Mouse (Mus musculus) right cerebral cortex, postnatal 14 days (tissue): ENCODE measurements around the gene Nxnl1.

Experiments used
- DNase-seq: peaks from one replicate; pipeline ENCODE4 v3.0.0; 2022

Gene Nxnl1

DNA sequence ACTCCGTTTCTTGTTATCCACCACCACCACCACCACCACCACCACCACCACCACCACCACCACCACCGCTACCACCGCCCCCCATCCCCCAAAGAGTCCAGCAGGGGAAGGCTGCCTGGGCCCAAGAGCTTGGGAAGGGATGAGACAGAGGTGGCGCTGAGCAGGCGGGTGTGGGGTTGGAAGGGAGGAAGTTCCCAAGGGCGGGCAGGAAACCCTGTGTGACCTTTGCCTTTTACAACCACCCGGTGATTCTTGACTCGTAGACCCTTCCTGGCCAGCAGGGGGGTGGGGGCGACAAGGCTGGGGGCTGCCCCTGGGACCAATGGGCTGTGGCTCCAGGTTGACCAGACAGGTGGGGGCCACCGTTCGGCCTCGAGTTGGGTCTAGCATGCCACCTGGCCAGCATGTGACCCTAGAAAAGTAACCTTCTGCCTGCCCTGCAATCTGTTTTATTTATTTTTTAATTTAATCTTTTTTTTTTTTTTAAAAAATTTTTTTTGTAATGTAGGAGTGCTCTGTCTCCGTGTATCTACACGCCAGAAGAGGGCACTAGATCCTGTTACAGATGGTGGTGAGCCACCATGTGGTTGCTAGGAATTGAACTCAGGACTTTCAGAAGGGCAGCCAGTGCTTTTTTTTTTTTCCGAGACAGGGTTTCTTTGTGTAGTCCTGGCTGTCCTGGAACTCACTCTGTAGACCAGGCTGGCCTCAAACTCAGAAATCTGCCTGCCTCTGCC, 53.2 kb downstream of the Nxnl1 start:
- no peak for DNase-seq

DNA sequence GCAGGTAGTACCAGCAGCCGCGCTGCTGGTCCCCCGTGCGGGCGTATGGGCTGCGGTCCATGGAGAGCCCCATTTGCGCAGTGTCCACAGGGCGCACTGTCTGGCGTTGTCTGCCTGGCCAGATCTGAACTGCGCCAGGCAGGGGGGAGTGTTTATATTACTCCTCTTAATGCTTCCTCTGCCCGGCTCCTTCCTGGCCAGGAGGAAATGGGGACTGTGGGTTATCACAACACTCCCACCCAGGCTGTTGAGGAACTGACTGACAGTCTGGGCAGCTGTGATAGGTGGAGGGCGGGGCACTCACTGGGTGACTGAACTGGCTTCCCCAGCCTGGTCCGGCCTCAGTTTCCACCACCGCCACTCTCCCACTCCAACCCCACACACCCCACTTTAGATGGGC, 54.8 kb downstream of the Nxnl1 start, which contains the start of gene Plvap:
TSS of gene Plvap (minus strand) at position 109 of the 400 bp plus-strand sequence.
- DNase-seq, result no peak
